Mouse (Mus musculus) spleen, postnatal 4 days (tissue): Measurements from ENCODE around the gene Xkr8.
"Not testable (repeated sequence)": the region's sequence is repeated elsewhere in the genome, so short reads cannot be mapped to it uniquely, and the experiment has no call there.

ENCODE experiments used
- DNase-seq, 2 experiments: peaks; one replicate each; pipeline ENCODE4 v3.0.0; 2022; ENCODE audit warnings: low spot score in 2 of 2

Xkr8 gene

GRCm38 (mm10) chr4:132737154-132737553, 4.8 kb upstream of the Xkr8 start:
- DNase-seq = not testable (repeated sequence)

GRCm38 (mm10) chr4:132735894-132736293, 3.5 kb upstream of the Xkr8 start:
- DNase-seq = no peak

- DNase-seq = no peak
Measured at GRCm38 (mm10) chr4:132735389-132735788, 3.0 kb upstream of the Xkr8 start.

- DNase-seq = no peak
Measured at GRCm38 (mm10) chr4:132734766-132735165, 2.4 kb upstream of the Xkr8 start.

GRCm38 (mm10) chr4:132733071-132733770, 875 bp upstream of the Xkr8 start:
- no peak for DNase-seq

GRCm38 (mm10) chr4:132731616-132732015, 730 bp downstream of the Xkr8 start:
- no peak for DNase-seq

- no peak for DNase-seq
Measured at GRCm38 (mm10) chr4:132728233-132728632, 4.1 kb downstream of the Xkr8 start.

- no peak for DNase-seq
Measured at GRCm38 (mm10) chr4:132718251-132718650, 14.1 kb downstream of the Xkr8 start.

GRCm38 (mm10) chr4:132713181-132713580, 19.2 kb downstream of the Xkr8 start:
- DNase-seq = no peak

GRCm38 (mm10) chr4:132706885-132707284, 25.5 kb downstream of the Xkr8 start:
- no peak for DNase-seq

- DNase-seq = no peak
Measured at GRCm38 (mm10) chr4:132702076-132702475, 30.3 kb downstream of the Xkr8 start.

GRCm38 (mm10) chr4:132693366-132693765, 39.0 kb downstream of the Xkr8 start:
- no peak for DNase-seq

GRCm38 (mm10) chr4:132689634-132690033, 42.7 kb downstream of the Xkr8 start:
- DNase-seq = no peak

- peak in 1 of 2 experiments; percentile 21 for DNase-seq
Measured at GRCm38 (mm10) chr4:132676771-132677539, 55.4 kb downstream of the Xkr8 start.
